Mouse (Mus musculus) E14TG2a.4 (cell line): ENCODE measurements at regions not wholly inside any gene's neighbourhood (a gene's known extent, or its start where the extent isn't known, plus 50 kb on each side); places are given as distances from the start of the nearest gene placed in this dataset.

Experiments
- H3K27me3 ChIP-seq: 2 replicates; pipeline ENCODE4 v1.6.1; 2014; ENCODE audit warnings: low read length, control low read depth; ENCODE audit not compliant: insufficient read depth
- H3K36me3 ChIP-seq: 2 replicates; pipeline ENCODE4 v1.6.1; 2014; ENCODE audit warnings: low read length, control low read depth; ENCODE audit not compliant: insufficient read depth
- H3K4me1 ChIP-seq: replicated peaks from 2 replicates; pipeline ENCODE4 v1.6.1; 2014; ENCODE audit warnings: low read depth, low read length, control low read depth
- H3K4me3 ChIP-seq: replicated peaks from 2 replicates; pipeline ENCODE4 v1.5.1; 2014; ENCODE audit warnings: mild to moderate bottlenecking, low read length
- H3K9me3 ChIP-seq: 2 replicates; pipeline ENCODE4 v1.6.1; 2014; ENCODE audit warnings: low read length, control low read depth
- CTCF ChIP-seq: conservative IDR thresholded peaks from 2 replicates; pipeline ENCODE4 v1.5.1; 2014; ENCODE audit warnings: low read length
- NANOG ChIP-seq: IDR thresholded peaks from 2 replicates; pipeline ENCODE4 v1.6.1; 2014; ENCODE audit warnings: borderline replicate concordance, low read length, mixed read lengths
- POU5F1 ChIP-seq: IDR thresholded peaks from 2 replicates; pipeline ENCODE4 v1.6.1; 2014; ENCODE audit warnings: low read length, borderline replicate concordance

DNA sequence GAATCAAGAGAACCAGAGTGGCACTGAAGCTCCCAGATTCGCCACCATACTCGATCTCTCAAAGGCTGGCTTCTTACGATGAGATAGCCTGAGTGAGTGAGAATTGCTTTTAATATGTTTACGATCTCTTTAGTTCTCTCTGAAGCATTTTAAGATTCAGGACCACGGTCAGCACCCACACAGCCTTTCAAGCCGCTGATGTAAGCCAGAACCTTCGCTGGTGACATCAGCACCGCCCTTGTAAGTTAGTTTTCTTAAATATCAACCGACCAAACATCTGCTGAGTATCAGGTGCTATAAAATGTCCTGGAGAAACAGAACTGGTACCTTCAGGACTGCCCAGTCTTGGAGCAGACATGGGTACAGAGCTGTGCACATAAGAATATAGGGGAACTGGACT is 141.6 kb downstream of the Dmrta2 start:
- Histone ChIP-seq H3K9me3 (no peaks in the 10 kb centered on the region), H3K36me3 (no peaks in the 10 kb centered on the region), H3K4me3 (no peak overlapping the region)

DNA sequence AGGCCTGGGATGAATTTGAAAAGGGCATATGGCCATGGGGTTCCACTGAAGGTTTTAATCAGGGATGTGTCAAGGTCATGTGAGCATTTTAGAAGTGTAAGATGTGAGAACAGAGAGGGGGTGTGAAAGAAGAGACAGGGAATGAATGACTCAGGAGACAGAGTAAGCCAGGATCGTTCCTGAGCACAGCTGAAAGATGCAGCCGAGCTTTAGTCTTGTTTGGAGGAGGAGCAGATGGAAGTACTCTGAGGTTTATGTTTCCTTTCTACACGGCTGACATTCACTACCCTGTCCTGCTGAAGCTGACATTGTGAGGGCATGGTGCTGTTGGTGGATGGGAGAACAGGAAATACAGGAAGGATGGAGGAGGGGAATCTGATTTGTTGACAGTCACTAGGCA is 142.0 kb downstream of the Dmrta2 start:
- H3K27me3 ChIP-seq, result 0 out of 2 replicates have a peak, but pooled peaks cover 12% of the 10 kb centered on the region
- peaks cover under 1% of the 10 kb centered on the region; the same call in 1 of the 2 replicates for H3K9me3 ChIP-seq
- H3K4me3 ChIP-seq, result no peak overlapping the region
- H3K4me1 ChIP-seq, result peaks cover under 1% of the 10 kb centered on the region; the same call in 1 of the 2 replicates
- no peaks in the 10 kb centered on the region for H3K36me3 ChIP-seq
- no peak for TF ChIP-seq NANOG
- TF ChIP-seq CTCF, result no peak
- no peak for TF ChIP-seq POU5F1

More for the DNA sequence above, 141.6 kb downstream of the Dmrta2 start:
- TF ChIP-seq POU5F1 (no peak), CTCF (no peak), NANOG (no peak)
- H3K27me3 ChIP-seq, result 0 out of 2 replicates have a peak, but pooled peaks cover 12% of the 10 kb centered on the region
- H3K4me1 ChIP-seq, result no peaks in the 10 kb centered on the region

DNA sequence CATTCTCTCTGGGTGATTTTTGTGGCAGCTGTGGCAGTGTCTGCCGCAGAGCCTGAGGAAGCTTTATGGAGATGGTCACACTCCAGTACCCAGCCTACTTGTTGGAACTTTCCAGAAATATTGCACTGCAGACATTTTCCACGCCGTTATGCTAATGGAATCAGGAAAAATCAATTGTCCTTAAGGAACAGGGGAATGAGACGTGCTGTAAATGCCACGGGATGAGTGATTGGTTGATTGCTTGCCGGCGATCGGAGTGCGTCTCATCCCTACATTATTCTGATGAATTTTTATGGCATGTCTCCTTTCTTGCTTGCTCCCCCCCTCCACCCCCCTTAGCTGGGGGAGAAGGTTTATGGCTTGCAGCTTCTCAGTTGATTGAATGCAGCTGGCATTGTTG is 142.9 kb downstream of the Dmrta2 start:
- Histone ChIP-seq H3K36me3 (no peaks in the 10 kb centered on the region), H3K27me3 (0 out of 2 replicates have a peak, but pooled peaks cover 12% of the 10 kb centered on the region), H3K4me1 (peaks cover 9% of the 10 kb centered on the region), H3K9me3 (peaks cover 4% of the 10 kb centered on the region; the same call in 1 of the 2 replicates), H3K4me3 (no peak overlapping the region)
- no peak for TF ChIP-seq POU5F1
- TF ChIP-seq NANOG, result no peak
- no peak for TF ChIP-seq CTCF

DNA sequence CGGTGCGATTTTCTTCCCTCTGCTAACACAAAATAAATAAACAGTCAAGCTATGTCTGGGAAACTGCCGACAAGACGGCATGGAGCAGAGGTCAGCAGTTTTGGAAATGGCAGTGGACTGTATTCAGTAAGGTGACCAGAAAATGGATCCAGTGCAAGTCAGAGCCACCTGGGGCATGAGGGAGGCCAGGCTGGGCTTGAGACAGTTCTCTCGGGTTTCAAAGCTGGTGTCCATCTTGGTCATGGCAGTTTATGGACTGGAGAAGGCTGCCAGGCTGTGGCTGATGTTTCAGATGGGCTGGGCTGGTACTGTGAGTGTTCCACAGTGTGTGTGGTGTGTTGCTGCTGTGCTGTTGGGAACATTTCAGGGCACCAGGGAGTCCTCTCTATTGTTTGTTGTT is 143.6 kb downstream of the Dmrta2 start:
- TF ChIP-seq CTCF (no peak), NANOG (no peak), POU5F1 (no peak)
- H3K4me3 ChIP-seq, result no peak overlapping the region
- H3K4me1 ChIP-seq, result peaks cover 11% of the 10 kb centered on the region
- peaks cover 4% of the 10 kb centered on the region; the same call in 1 of the 2 replicates for H3K9me3 ChIP-seq
- no peaks in the 10 kb centered on the region for H3K36me3 ChIP-seq
- 0 out of 2 replicates have a peak, but pooled peaks cover 12% of the 10 kb centered on the region for H3K27me3 ChIP-seq

DNA sequence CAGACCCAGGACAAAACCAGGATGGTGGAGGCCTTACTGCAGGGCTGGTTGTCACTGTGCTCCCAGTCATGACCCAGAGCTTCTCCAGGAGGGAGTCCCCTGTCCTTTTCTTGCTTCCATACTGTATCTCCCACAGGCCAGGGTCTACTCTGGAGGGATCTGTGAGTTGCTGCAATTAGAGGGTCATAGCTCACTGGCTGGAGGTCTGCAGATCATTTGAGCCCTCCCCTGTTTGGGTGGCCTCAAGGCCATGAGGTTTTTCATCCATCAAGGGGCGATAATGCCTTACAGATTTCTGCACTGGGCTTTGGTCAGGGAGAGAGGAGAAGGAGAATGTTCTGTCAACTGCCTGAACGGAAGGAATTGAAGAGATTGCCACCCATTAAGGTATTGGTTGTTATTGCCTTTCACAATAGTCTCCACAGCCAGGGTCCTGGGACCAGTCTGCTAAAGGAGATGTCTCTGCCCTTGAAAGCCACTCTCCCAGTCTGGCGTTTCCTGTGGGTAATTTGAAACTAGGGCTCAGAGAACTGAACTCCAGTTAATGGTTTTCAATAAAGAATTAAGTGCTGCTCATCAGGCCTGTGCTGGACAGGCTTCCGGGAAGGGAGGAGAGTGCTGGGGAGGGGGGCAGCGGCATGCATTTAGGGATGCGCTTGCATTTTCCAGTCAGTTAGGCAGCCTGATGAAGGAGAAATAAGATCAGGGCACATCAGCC is 147.4 kb downstream of the Dmrta2 start:
- H3K27me3 ChIP-seq, result 0 out of 2 replicates have a peak, but pooled peaks cover 5% of the 10 kb centered on the region
- TF ChIP-seq POU5F1 (no peak), CTCF (no peak), NANOG (peak; percentile 77)

DNA sequence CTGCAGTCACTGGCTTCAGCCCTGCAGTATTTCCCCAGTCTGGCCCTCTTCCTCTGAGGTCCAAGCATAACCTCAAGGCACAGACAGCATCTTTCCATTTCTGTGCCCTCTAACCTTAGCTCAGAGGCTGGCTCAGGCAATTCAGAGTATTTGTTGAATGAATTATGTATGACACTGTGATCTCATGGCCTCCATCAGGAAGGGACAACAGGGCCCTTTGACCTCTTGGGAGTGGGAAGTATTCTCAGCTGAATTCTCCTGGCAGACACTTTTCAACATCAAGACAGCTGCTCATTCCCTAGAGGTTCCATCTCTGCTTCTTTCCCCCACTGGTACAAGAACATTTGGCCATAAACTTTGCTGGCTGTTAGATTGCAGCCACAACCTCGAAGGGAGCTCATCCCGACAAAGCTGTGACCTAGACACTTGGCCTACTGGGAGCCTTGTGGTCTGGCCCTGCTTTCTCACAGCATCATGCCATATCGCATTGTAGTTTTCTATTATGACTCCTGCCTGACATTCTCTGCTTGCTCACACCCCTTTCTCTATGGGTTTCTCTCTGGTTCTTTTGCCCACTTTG is 150.2 kb downstream of the Dmrta2 start:
- Histone ChIP-seq H3K9me3 (peaks cover 4% of the 10 kb centered on the region; the same call in 1 of the 2 replicates), H3K4me3 (no peak overlapping the region), H3K4me1 (peaks cover 15% of the 10 kb centered on the region), H3K27me3 (no peaks in the 10 kb centered on the region), H3K36me3 (no peaks in the 10 kb centered on the region)
- TF ChIP-seq CTCF, result no peak

More for the DNA sequence above, 147.4 kb downstream of the Dmrta2 start:
- Histone ChIP-seq H3K9me3 (peaks cover 4% of the 10 kb centered on the region; the same call in 1 of the 2 replicates), H3K4me1 (peaks cover 15% of the 10 kb centered on the region), H3K36me3 (no peaks in the 10 kb centered on the region), H3K4me3 (no peak overlapping the region)

DNA sequence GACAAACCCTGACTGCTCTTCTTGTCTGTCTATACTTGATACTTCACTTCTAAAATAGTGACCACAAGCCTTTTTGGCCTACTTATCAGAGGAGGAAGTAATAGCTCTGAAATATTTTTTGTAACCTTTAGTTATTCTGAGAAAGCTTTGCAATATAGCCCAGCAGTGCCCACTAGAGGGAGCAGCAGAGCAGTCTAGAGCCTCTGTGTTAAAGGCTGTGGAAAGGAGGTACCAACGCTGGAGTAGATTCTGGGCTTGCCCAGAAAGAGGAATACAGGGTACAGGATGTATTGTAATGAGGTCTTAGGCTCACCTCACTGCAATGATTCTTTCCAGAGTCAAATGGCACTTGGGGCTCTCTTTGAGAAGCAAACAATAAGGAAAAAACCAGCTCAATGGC is 151.1 kb downstream of the Dmrta2 start:
- no peak for TF ChIP-seq POU5F1
- peak; percentile 78 for TF ChIP-seq CTCF
- TF ChIP-seq NANOG, result no peak
- H3K4me1 ChIP-seq, result peaks cover 15% of the 10 kb centered on the region
- H3K27me3 ChIP-seq, result no peaks in the 10 kb centered on the region
- H3K4me3 ChIP-seq, result no peak overlapping the region
- H3K9me3 ChIP-seq, result peaks cover 4% of the 10 kb centered on the region; the same call in 1 of the 2 replicates
- H3K36me3 ChIP-seq, result no peaks in the 10 kb centered on the region

DNA sequence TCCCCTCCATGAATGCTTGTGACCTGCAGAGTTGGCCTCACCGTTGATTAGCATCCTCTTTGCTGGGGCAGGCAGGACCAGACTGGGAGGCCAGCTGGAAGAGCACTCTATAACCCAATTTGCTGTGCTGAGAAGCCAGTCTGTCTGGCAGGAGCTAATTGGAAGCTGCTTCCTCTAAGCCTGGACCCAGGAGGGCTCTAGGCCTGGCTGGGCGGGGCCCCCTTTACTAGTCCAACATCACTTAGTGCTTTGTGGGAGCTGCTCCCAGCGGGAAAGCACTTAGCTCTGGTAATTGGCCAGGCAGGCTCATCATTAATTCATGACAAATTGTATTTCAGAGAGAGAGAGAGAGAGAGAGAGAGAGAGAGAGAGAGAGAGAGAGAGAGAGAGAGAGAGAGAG is 151.7 kb downstream of the Dmrta2 start:
- no peaks in the 10 kb centered on the region for H3K27me3 ChIP-seq
- TF ChIP-seq NANOG (no peak), POU5F1 (no peak), CTCF (no peak)
- peaks cover 4% of the 10 kb centered on the region; the same call in 1 of the 2 replicates for H3K9me3 ChIP-seq
- H3K36me3 ChIP-seq, result no peaks in the 10 kb centered on the region
- peaks cover 15% of the 10 kb centered on the region for H3K4me1 ChIP-seq
- no peak overlapping the region for H3K4me3 ChIP-seq
